In the genomic region with DNA sequence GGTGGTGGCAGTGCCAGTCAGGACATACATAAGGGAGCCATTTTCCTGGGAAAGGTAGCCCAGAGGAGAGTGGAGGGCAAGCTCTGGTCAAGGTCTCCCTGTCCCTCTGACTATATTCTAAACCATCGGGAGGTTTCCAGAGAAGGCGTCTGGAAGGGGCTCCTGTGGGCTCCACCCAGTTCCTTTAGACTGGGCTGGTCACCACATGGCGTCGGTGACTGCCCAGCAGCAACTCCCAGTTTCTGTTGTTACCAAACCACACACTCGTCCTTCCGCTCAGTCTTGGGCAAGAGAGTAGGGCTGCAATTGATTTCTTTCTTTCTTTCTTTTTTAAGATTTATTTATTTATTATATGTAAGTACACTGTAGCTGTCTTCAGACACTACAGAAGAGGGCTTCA, we compare ENCODE assay signal across 7 mouse cellular contexts. TPM values are rescaled to one million over a fixed set of nuclear protein-coding genes. Genes with fewer than 3 reads are reported as not detected.
DNase-seq lines count a peak whose midpoint lies in the region; ATAC-seq and TF ChIP-seq lines count a peak whose summit lies in the region.

No protein-coding gene starts in this region.

- H3K4me3 ChIP-seq in lung, adult 2 months (replicated peaks; ENCODE audit: extremely low read depth, low read depth, low read length): no peak overlapping the region
- no peak overlapping the region for H3K4me3 ChIP-seq in forebrain, embryonic 12.5 days (replicated peaks)
- no peak overlapping the region for H3K4me3 ChIP-seq in limb, embryonic 15.5 days
- no peak overlapping the region for H3K4me3 ChIP-seq in neural tube, embryonic 14.5 days (ENCODE audit: low read depth, low read length)

- WGBS in lung, adult 2 months: 75% methylated on average over 6 of the region's 6 CpGs
- 94% methylated on average over 6 of the region's 6 CpGs for WGBS in forebrain, embryonic 12.5 days
- WGBS in limb, embryonic 15.5 days: 83% methylated on average over 6 of the region's 6 CpGs
- 93% methylated on average over 6 of the region's 6 CpGs for WGBS in neural tube, embryonic 14.5 days

- no peak for TF ChIP-seq CTCF in lung, adult 2 months (IDR thresholded peaks at IDR 0.05; ENCODE audit: insufficient read depth, low read length)

- H3K36me3 ChIP-seq in forebrain, embryonic 12.5 days (replicated peaks): peaks cover under 1% of the 10 kb centered on the region; the same call in 1 of the 2 replicates
- H3K36me3 ChIP-seq in limb, embryonic 15.5 days: 0 out of 2 replicates have a peak, but pooled peaks cover 5% of the 10 kb centered on the region
- 0 out of 2 replicates have a peak, but pooled peaks cover 3% of the 10 kb centered on the region for H3K36me3 ChIP-seq in neural tube, embryonic 14.5 days (ENCODE audit: control insufficient read depth, insufficient read depth, low read length)

- DNase-seq in lung, adult 18-20 months: peak; percentile 9
- no peak for DNase-seq in lung, adult 2 months
- DNase-seq in urinary bladder, postnatal 4 days (ENCODE audit: low spot score in 2 of 2): no peak
- no peak for DNase-seq in embryo, embryonic 11 days

- H3K9ac ChIP-seq in forebrain, embryonic 12.5 days: no peak overlapping the region
- H3K9ac ChIP-seq in limb, embryonic 15.5 days: no peak overlapping the region
- no peak overlapping the region for H3K9ac ChIP-seq in neural tube, embryonic 14.5 days (replicated peaks; ENCODE audit: low read depth, low read length)

- no peak for TF ChIP-seq POLR2A in lung, adult 2 months (IDR thresholded peaks at IDR 0.05; ENCODE audit: borderline replicate concordance, extremely low read depth, low read depth, low read length)

- 0 out of 2 replicates have a peak, but pooled peaks cover 5% of the 10 kb centered on the region for H3K27me3 ChIP-seq in forebrain, embryonic 12.5 days
- no peaks in the 10 kb centered on the region for H3K27me3 ChIP-seq in limb, embryonic 15.5 days
- no peaks in the 10 kb centered on the region for H3K27me3 ChIP-seq in neural tube, embryonic 14.5 days (ENCODE audit: control insufficient read depth, insufficient read depth, low read length)

- ATAC-seq in forebrain, embryonic 12.5 days (ENCODE audit: low FRiP score): no peak
- no peak for ATAC-seq in limb, embryonic 15.5 days (ENCODE audit: insufficient number of reproducible peaks, low FRiP score, low TSS enrichment, low read depth)
- no peak for ATAC-seq in neural tube, embryonic 14.5 days (ENCODE audit: low read depth)

- peaks cover 3% of the 10 kb centered on the region; the same call in 1 of the 2 replicates for H3K4me1 ChIP-seq in lung, adult 2 months (ENCODE audit: control insufficient read depth, insufficient read depth, low read length)
- peaks cover 9% of the 10 kb centered on the region for H3K4me1 ChIP-seq in forebrain, embryonic 12.5 days
- peaks cover 12% of the 10 kb centered on the region for H3K4me1 ChIP-seq in limb, embryonic 15.5 days
- peaks cover 9% of the 10 kb centered on the region for H3K4me1 ChIP-seq in neural tube, embryonic 14.5 days (ENCODE audit: control insufficient read depth, insufficient read depth, low read length)

- no peaks in the 10 kb centered on the region for H3K9me3 ChIP-seq in forebrain, embryonic 12.5 days
- no peaks in the 10 kb centered on the region for H3K9me3 ChIP-seq in limb, embryonic 15.5 days
- H3K9me3 ChIP-seq in neural tube, embryonic 14.5 days (ENCODE audit: control insufficient read depth, low read length): no peaks in the 10 kb centered on the region

- H3K27ac ChIP-seq in forebrain, embryonic 12.5 days: no peak overlapping the region
- no peak overlapping the region for H3K27ac ChIP-seq in limb, embryonic 15.5 days
- no peak overlapping the region for H3K27ac ChIP-seq in neural tube, embryonic 14.5 days (ENCODE audit: low read depth, low read length)

- peak overlapping the region; percentile 72; the same call in 1 of the 2 replicates for H3K4me2 ChIP-seq in forebrain, embryonic 12.5 days
- H3K4me2 ChIP-seq in limb, embryonic 15.5 days: peak overlapping the region; percentile 72; the same call in 1 of the 2 replicates
- H3K4me2 ChIP-seq in neural tube, embryonic 14.5 days (ENCODE audit: low read depth, low read length): peak overlapping the region; percentile 74

RNA-seq across cellular contexts. Expression of a gene that starts 20.8 kb away (rescaled TPM):
- polyA plus RNA-seq in lung, adult 2 months (2012; rRNA removed): 23.0 and 30.9 TPM in 2 replicates
- 42.9 and 46.6 TPM in 2 replicates for polyA plus RNA-seq in forebrain, embryonic 12.5 days (2016; fragmentation: Nextera tagmentation; extraction: Ambion mirVana)
- 42.4 and 43.5 TPM in 2 replicates for polyA plus RNA-seq in limb, embryonic 15.5 days (2015; fragmentation: Nextera tagmentation; extraction: Ambion mirVana)
- 47.4 and 52.8 TPM in 2 replicates for polyA plus RNA-seq in neural tube, embryonic 14.5 days (2014; fragmentation: Nextera tagmentation; extraction: Ambion mirVana)

RNA-seq across cellular contexts. Expression of a gene that starts 32.9 kb away (rescaled TPM):
- 1.2 and 1.4 TPM in 2 replicates for polyA plus RNA-seq in lung, adult 2 months (2012; rRNA removed)
- polyA plus RNA-seq in forebrain, embryonic 12.5 days (2016; fragmentation: Nextera tagmentation; extraction: Ambion mirVana): 827 and 897 TPM in 2 replicates
- polyA plus RNA-seq in limb, embryonic 15.5 days (2015; fragmentation: Nextera tagmentation; extraction: Ambion mirVana): 4.0 and 5.0 TPM in 2 replicates
- polyA plus RNA-seq in neural tube, embryonic 14.5 days (2014; fragmentation: Nextera tagmentation; extraction: Ambion mirVana): 1,600 and 1,632 TPM in 2 replicates

RNA-seq across cellular contexts. Expression of a gene that starts 33.6 kb away (rescaled TPM):
- polyA plus RNA-seq in lung, adult 2 months (2012; rRNA removed): 13.0 and 21.4 TPM in 2 replicates
- polyA plus RNA-seq in forebrain, embryonic 12.5 days (2016; fragmentation: Nextera tagmentation; extraction: Ambion mirVana): 69.7 and 71.1 TPM in 2 replicates
- polyA plus RNA-seq in limb, embryonic 15.5 days (2015; fragmentation: Nextera tagmentation; extraction: Ambion mirVana): 43.0 and 46.0 TPM in 2 replicates
- polyA plus RNA-seq in neural tube, embryonic 14.5 days (2014; fragmentation: Nextera tagmentation; extraction: Ambion mirVana): 35.2 and 40.6 TPM in 2 replicates

RNA-seq across cellular contexts. Expression of a gene that starts 37.2 kb away (rescaled TPM):
- polyA plus RNA-seq in lung, adult 2 months (2012; rRNA removed): not detected in 2 replicates
- polyA plus RNA-seq in forebrain, embryonic 12.5 days (2016; fragmentation: Nextera tagmentation; extraction: Ambion mirVana): 0.13 and 0.14 TPM in 2 replicates
- 0.08 and 0.15 TPM in 2 replicates for polyA plus RNA-seq in limb, embryonic 15.5 days (2015; fragmentation: Nextera tagmentation; extraction: Ambion mirVana)
- polyA plus RNA-seq in neural tube, embryonic 14.5 days (2014; fragmentation: Nextera tagmentation; extraction: Ambion mirVana): 0.22 and 0.33 TPM in 2 replicates

Comparison
In these comparisons a context has a peak if more than half of its experiments do, and no peak if none do; other contexts are left out.
1. DNase-seq: peak in lung, adult 18-20 months (2 of 2); none in lung, adult 2 months (single experiment), urinary bladder, postnatal 4 days (0 of 2) and embryo, embryonic 11 days (single experiment).
2. RNA of a gene that starts 32.9 kb away (polyA plus RNA-seq): 1,600 to 1,632 TPM in neural tube, embryonic 14.5 days and 827 to 897 TPM in forebrain, embryonic 12.5 days; 4.0 to 5.0 TPM in limb, embryonic 15.5 days and 1.2 to 1.4 TPM in lung, adult 2 months; every median in the first group is over 100 times any median in the second.
3. Peak in every context shown above with its lines, with median percentiles within 50 percentile points of each other: H3K4me2 ChIP-seq.